Mouse (Mus musculus) thymus, adult 2 months (tissue): Measurements from ENCODE around the gene Peli1. TPM values are rescaled to one million over a fixed set of nuclear protein-coding genes. Genes with fewer than 3 reads are reported as not detected.

Source experiments
- DNase-seq: peaks from one replicate; pipeline ENCODE4 v3.0.0; 2021
- H3K27ac ChIP-seq: fragments of 200-500 bp; 2 replicates; pipeline ENCODE4 v1.5.1; 2012; ENCODE audit warnings: low read length, control low read depth; ENCODE audit not compliant: control insufficient read depth, insufficient read depth
- H3K27me3 ChIP-seq: fragments of 200-500 bp; 2 replicates; pipeline ENCODE4 v1.6.1; 2012; ENCODE audit warnings: mild to moderate bottlenecking, low read length, moderate library complexity, mixed read lengths; ENCODE audit not compliant: control insufficient read depth, insufficient read depth
- H3K36me3 ChIP-seq: fragments of 200-500 bp; 2 replicates; pipeline ENCODE4 v1.6.1; 2012; ENCODE audit warnings: mild to moderate bottlenecking, low read length, moderate library complexity; ENCODE audit not compliant: control insufficient read depth, insufficient read depth
- H3K4me1 ChIP-seq: fragments of 200-500 bp; replicated peaks from 2 replicates; pipeline ENCODE4 v1.6.1; 2012; ENCODE audit warnings: low read length; ENCODE audit not compliant: control insufficient read depth, insufficient read depth
- H3K4me3 ChIP-seq: fragments of 200-500 bp; 2 replicates; pipeline ENCODE4 v1.5.1; 2012; ENCODE audit warnings: mild to moderate bottlenecking, low read length, control low read depth, moderate library complexity; ENCODE audit not compliant: control insufficient read depth, insufficient read depth
- CTCF ChIP-seq: fragments of 200-500 bp; IDR thresholded peaks from 2 replicates; pipeline ENCODE4 v1.5.1; 2012; ENCODE audit warnings: mild to moderate bottlenecking, control low read depth, low read length, moderate library complexity, borderline replicate concordance; ENCODE audit not compliant: control insufficient read depth, poor library complexity, insufficient read depth; ENCODE audit errors: extremely low read depth
- POLR2A ChIP-seq: fragments of 200-500 bp; IDR thresholded peaks from 2 replicates; pipeline ENCODE4 v1.6.1; 2012; ENCODE audit warnings: mild to moderate bottlenecking, low read length, control low read depth, moderate library complexity; ENCODE audit not compliant: control insufficient read depth, poor library complexity, insufficient read depth; ENCODE audit errors: extremely low read depth
- whole genome bisulfite sequencing: fragments of 180-500 bp; shearing (Covaris S2); methylation state at CpG from one replicate; pipeline ENCODE4 v1.1.7; 2018; 5-methylcytosine and 5-hydroxymethylcytosine counted together
- polyA plus RNA-seq: library from polyadenylated mRNA; depleted of rRNA; stranded (reverse); fragments of >200 nt; gene quantifications from 2 replicates; pipeline ENCODE4 v1.2.3, GENCODE M21; 2012

The Peli1 gene
- polyA plus RNA-seq, 1 experiment, result 53.4 TPM

- H3K27me3 ChIP-seq, result no peaks in the 10 kb centered on the region
- H3K4me1 ChIP-seq, result peaks cover 2% of the 10 kb centered on the region; the same call in 1 of the 2 replicates
- WGBS, result 100% methylated on average over 1 of the region's 1 CpGs
- H3K4me3 ChIP-seq, result no peak overlapping the region
- H3K27ac ChIP-seq, result no peak overlapping the region
- DNase-seq, result no peak
- peaks cover 51% of the 10 kb centered on the region for H3K36me3 ChIP-seq
- TF ChIP-seq POLR2A, result no peak
- no peak for TF ChIP-seq CTCF
These were observed 48.4 kb downstream of the Peli1 start for GRCm38 (mm10) chr11:21139453-21139852.

DNA sequence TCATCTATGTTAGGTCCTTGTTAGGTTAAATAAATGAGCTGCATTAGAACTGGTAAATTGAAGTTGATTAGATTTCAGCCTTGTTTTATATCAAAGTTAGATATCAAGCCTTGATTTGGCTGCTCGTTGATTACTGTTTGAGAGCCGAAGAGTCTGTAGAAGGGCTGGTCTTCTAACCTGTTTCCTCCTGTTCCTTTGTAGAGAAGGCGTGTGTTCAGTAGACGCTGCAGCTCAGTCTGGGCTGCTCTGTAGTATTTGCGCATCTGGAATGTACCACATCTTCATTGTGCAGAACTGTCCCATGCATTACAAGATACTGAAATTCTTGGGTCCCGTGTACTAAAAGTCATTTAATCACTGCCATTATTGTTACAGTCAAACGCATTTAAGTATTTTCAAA lies 50.2 kb downstream of the Peli1 start:
- WGBS, result 90% methylated on average over 7 of the region's 7 CpGs
- Histone ChIP-seq H3K27ac (no peak overlapping the region), H3K4me3 (no peak overlapping the region), H3K4me1 (no peaks in the 10 kb centered on the region), H3K36me3 (peaks cover 53% of the 10 kb centered on the region), H3K27me3 (no peaks in the 10 kb centered on the region)
- no peak for DNase-seq
- TF ChIP-seq POLR2A, result no peak
- TF ChIP-seq CTCF, result no peak

DNA sequence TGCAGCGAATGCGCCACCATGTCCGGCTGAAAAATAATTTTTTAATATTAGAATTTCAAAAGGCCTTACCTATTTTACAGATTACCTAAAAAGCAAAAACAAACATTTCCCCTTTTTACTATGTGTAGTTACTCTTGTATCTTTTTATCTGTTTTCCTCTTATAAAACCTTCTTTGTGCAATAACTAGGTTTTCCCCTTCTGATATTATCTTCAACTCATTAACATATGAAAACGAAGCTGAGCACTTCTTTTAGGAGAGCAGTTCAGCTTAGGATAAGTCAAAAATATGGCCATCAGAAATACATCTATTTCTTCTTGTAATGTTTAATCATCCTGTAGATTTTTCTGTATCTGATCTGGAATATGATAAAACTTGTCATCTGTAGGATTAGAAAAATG lies 50.7 kb downstream of the Peli1 start:
- no peak for DNase-seq
- H3K27me3 ChIP-seq, result no peaks in the 10 kb centered on the region
- no peaks in the 10 kb centered on the region for H3K4me1 ChIP-seq
- H3K36me3 ChIP-seq, result peaks cover 56% of the 10 kb centered on the region
- H3K4me3 ChIP-seq, result no peak overlapping the region
- WGBS, result 88% methylated on average over 4 of the region's 4 CpGs
- no peak overlapping the region for H3K27ac ChIP-seq
- TF ChIP-seq POLR2A (no peak), CTCF (no peak)

- Histone ChIP-seq H3K4me3 (no peak overlapping the region), H3K27me3 (no peaks in the 10 kb centered on the region), H3K36me3 (peaks cover 53% of the 10 kb centered on the region), H3K27ac (no peak overlapping the region), H3K4me1 (peaks cover 6% of the 10 kb centered on the region)
- TF ChIP-seq POLR2A (no peak), CTCF (no peak)
- 94% methylated on average over 4 of the region's 4 CpGs for WGBS
- no peak for DNase-seq
These were observed 58.4 kb downstream of the Peli1 start for GRCm38 (mm10) chr11:21149476-21149875.

- Histone ChIP-seq H3K36me3 (peaks cover 53% of the 10 kb centered on the region), H3K4me1 (peaks cover 6% of the 10 kb centered on the region), H3K27me3 (no peaks in the 10 kb centered on the region), H3K4me3 (no peak overlapping the region), H3K27ac (no peak overlapping the region)
- no peak for TF ChIP-seq CTCF
- no peak for TF ChIP-seq POLR2A
- DNase-seq, result no peak
- WGBS, result 46% methylated on average over 5 of the region's 5 CpGs
These were observed 59.2 kb downstream of the Peli1 start for GRCm38 (mm10) chr11:21150316-21150715.

DNA sequence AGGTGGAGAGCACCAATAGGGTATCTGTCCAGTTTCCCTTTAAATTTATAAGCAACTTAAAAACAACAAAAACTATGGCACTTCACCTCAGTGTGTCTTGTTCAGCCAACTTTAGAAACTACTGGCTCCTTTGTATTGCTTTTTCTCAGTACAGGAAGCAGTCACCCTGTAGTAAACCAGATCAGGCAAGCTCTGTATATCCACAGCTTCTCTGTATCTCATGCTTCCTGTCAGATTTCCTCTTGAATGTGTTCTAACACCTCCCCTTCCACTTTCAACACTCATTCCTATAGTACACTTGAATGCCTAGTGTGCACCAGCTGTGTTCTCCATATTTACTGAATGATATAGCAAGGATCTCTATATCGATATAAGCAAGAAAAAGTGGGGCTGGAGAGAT lies 60.6 kb downstream of the Peli1 start:
- no peaks in the 10 kb centered on the region for H3K27me3 ChIP-seq
- peaks cover 6% of the 10 kb centered on the region for H3K4me1 ChIP-seq
- TF ChIP-seq POLR2A (no peak), CTCF (no peak)
- no peak for DNase-seq
- no peak overlapping the region for H3K27ac ChIP-seq
- no peak overlapping the region for H3K4me3 ChIP-seq
- 94% methylated on average over 1 of the region's 1 CpGs for WGBS
- H3K36me3 ChIP-seq, result peaks cover 42% of the 10 kb centered on the region

GRCm38 (mm10) chr11:21153111-21153510 lies 62.0 kb downstream of the Peli1 start:
- no peak overlapping the region for H3K4me3 ChIP-seq
- no peaks in the 10 kb centered on the region for H3K27me3 ChIP-seq
- TF ChIP-seq POLR2A (no peak), CTCF (no peak)
- peaks cover 27% of the 10 kb centered on the region for H3K36me3 ChIP-seq
- DNase-seq, result no peak
- H3K27ac ChIP-seq, result no peak overlapping the region
- 94% methylated on average over 4 of the region's 4 CpGs for WGBS
- H3K4me1 ChIP-seq, result peaks cover 6% of the 10 kb centered on the region

GRCm38 (mm10) chr11:21157595-21157994 lies 66.5 kb downstream of the Peli1 start:
- no peak for DNase-seq
- no peak overlapping the region for H3K4me3 ChIP-seq
- TF ChIP-seq CTCF (no peak), POLR2A (no peak)
- peaks cover 14% of the 10 kb centered on the region for H3K36me3 ChIP-seq
- H3K4me1 ChIP-seq, result no peaks in the 10 kb centered on the region; the same call in 1 of the 2 replicates
- no peak overlapping the region for H3K27ac ChIP-seq
- H3K27me3 ChIP-seq, result no peaks in the 10 kb centered on the region
- 89% methylated on average over 4 of the region's 4 CpGs for WGBS
